Mouse (Mus musculus) hematopoietic stem cell, adult 5-6 weeks (primary cell): ENCODE measurements around the gene Mlph. TPM values are rescaled to one million over a fixed set of nuclear protein-coding genes. Genes with fewer than 3 reads are reported as not detected.
A peak's percentile ranks its signal among the peaks of the same experiment; 100 is the strongest.

ENCODE experiments used
- ATAC-seq, 2 experiments: fragments of 125-278 bp in 1 of 2; replicated peaks in 1 of 2; 2 replicates each; pipeline ENCODE4 v1.8.0; 2016 to 2017; ENCODE audit warnings: inconsistent platforms in 2 of 2, mild to moderate bottlenecking in 2 of 2, moderate number of reproducible peaks in 2 of 2, low read depth in 1 of 2, moderate TSS enrichment in 1 of 2; ENCODE audit not compliant: low FRiP score in 2 of 2, poor library complexity in 2 of 2, severe bottlenecking in 2 of 2, insufficient read depth in 1 of 2, low TSS enrichment in 1 of 2
- total RNA-seq: library from RNA; stranded (forward); fragments of 172-1452, 232-1000 nt; gene quantifications from 2 replicates; pipeline ENCODE4 v1.2.3, GENCODE M21; 2017

The Mlph gene
- total RNA-seq = 0.45 and 0.81 TPM in 2 replicates

DNA sequence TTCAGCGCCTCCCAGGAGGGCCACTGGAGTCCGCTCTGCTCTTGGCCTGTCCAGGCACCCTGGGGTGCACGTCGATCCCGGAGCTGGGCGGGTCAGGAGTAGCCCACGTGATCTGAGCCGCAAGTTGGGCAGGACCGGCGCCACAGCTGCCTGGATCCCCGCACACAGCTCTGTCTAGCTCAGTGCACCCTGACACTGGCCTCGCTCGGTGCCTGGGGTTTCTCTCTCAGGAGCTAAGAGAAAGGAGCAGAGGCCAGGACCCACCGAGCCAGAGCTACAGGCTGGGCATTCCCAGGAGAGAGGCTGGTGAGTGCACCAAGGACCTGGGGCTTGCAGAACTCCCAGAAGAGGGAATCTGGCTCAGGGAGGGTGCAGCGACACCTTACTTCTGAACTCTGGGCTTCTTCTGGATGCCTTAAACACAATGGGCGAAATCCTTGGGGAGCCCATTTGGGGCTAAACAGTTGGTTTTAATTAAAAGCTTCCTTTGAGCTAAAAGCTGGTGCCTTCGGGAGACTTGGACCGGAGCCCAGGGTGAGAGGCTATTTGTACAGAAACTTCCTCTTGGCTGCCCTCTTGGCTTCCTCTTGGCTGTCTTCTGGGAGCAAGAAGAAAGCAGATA, at the start of gene Mlph:
Mlph (plus strand) TSS at position 138 of the 622 bp plus-strand sequence.
- peak; percentile 48 to 74 for ATAC-seq

DNA sequence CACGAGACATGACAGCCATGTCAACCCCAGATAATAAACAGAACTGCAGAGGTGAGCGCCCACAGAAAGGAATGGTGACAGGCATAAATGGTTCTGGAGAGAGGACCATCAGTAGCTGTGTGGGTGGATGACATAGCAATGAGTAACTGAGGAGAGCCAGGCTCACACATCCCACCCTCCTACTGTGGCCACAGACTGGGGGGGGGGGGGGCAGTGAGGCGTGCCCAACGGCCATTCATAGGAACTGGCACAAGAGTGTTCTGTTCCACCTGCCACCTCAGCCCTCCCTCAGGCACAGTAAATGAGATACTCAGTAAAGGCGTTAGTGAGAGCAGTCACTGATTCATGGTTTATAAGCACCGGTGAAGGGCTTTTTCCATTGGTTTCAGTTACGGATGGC, 48.2 kb upstream of the Mlph start:
- no peak for ATAC-seq

DNA sequence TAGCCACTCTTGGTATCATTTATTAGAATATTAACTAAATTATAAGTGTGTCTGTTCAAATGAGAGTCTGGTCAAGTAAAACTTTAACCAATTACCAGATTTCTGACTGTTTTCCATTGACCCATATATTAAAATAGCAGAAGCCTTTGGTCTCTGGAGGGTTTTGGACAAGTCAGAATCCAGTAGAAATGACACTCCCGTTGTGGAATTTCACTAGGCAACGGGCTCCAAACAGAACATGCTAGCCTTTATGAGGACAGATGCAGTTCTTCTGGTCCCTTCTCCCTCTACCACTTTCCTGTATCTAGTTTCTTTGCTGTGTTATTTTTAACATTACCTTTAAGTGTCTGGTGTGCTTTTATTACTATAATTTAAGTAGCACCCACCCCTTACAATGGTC, 44.3 kb upstream of the Mlph start:
- no peak for ATAC-seq

DNA sequence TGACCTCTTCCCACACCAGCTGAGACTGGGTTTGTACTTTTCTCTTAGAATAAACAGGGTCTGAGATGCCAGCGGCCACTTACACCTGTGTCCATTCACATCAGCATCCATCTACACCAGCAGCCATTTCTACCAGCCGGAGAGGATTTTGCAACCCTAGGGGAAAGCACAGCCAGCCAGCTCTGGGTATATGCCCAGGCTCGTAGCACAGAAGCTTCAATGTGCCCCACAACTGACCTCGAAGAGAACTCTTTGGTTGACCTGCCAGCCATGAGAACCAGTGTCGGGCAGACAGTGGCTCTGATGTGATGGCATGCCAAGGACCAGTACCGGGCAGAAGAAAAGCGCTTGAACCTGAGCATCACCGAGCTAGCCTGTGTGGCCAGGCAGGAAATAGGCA, 39.5 kb upstream of the Mlph start:
- ATAC-seq = no peak

DNA sequence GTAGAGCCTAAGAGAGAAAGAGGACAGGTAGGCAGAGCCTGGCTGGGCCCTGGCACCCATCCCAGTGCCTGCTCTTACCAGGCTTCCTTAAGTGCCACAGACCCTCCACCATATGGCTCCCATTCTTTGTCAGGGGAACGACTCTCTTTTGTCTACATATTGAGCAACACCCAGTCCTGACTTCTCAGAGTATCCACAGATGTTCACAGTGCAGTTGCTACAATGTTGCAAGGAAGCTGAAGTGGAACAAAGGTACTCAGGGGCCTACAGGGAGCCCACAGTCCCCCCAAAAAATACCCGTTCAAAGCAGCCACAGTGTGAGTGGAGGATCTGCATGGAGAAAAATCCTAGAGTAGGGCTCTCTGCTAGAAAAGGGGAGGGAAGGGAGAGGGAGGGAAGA, 38.9 kb upstream of the Mlph start:
- ATAC-seq = no peak

DNA sequence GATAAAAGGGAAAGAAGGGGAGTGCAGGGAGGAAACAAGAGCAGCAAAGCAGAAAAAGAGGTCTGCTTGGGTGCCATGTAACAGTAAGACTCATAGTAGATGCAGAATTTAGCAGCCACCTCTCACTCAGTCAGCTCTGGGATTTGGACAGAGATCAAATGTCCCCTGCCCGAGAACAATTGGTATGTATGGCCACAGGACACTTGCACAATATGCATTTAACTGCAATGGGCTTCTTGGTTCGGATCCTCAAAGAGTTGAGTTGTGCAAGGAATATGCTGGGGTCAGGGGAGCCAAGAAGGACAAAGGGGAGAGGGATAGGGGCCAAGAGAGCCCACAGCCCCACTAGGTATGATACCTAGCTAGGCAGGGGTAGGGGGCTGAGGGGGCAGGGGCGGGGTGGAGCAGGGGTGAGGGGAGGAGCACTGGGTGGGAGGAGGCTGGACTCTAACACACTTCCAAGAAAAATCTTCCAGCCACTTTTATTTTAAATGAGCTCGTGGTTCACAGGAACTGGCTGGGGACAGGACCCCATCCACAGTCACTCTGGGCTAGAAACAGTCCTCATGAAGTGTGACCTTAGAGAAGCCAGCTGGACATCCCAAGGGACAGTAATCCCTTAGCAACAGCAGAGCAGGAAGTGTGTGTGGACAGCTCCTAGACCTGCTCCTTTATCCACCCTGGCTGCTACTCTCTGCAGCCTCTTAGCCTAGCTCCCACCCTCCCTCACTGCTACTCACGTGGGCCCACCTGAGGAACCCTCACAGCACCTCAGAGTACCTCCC, 38.2 kb upstream of the Mlph start:
- ATAC-seq = no peak

DNA sequence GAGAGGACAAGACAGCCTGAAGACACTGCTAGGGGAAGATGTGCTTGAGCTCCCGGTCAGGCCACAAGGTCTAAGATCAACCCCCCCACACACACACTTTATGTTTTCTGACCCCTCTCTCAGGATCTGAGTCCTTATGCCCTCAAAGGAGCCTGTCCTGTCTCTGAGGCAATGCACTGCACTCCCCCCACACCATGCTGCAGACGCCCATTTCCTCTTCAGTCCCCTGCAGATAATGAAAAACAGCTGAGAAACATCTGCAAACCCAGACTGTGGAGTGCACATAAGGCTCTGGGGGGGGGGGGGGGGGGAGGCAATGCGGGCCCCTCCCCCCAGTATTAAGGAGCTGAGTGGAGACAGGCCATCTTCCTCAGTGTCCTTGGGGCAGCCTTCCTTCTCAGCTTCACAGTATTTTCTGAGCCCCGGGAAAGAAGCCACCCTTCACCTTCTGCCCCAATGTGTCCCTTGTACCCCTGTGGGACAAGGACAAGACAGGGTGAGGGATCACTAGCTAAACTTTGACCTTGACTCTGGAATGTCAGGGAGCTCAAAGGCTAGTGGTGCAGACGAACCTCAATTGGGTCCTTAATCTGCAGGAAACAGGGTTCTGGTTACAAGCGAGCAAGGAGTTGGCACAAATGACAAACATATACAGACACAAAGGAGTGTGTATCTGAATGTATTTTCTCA, 29.0 kb upstream of the Mlph start:
- no peak for ATAC-seq

DNA sequence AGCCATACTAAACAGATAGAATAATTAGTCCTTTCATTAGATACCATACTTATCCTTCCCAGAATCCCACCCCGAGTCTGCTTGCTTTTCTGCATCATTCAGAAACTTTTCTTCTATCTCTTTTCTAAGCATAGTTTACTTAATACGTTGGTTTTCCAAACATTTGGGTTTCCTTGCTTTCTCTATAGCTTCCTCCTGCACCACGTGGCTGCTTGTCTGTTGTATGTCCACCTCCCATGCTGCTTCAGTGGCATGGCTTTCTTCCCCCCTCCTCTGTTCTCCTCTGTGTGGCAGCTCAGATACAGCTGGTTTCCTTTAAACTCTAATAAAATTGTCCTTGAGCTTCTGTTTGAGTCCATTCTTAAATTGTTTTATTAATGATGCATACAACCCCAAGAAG, 20.4 kb upstream of the Mlph start:
- no peak for ATAC-seq

DNA sequence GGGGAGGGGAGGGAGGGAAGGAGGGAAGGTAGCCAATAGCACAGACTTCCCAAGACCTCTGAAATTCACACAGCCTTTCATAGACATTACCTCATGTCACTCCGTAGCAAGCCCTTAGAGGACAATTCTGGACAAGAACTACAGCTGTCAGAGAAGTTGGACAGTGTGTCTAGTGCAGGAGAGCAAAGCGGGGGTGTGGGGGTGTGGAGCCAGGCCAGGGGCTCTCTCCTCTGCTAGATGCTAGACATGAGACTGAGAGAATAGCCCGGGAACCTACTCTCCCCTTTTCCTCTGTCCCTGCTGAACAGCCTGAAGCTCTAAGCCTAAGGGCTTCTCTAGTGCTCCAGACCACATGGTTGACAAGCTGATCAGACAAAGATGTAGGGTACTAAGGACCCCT, 19.9 kb upstream of the Mlph start:
- no peak for ATAC-seq

DNA sequence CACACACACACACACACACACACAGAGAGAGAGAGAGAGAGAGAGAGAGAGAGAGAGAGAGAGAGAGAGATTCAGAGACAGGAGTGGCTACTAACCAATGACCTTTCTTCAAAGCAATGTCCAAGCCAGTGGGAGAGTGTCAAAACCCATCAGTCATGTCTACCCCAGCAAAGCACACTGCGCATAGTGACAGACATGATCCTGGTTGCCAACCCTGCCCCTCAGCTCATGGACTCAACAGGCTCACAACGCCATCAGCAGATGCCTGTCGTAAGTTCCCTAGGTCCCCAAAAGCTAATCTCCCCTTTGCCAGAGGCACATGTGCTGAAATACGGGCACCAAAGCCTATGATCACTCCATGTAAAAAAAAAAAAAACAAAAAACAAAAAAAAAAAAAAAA, 18.6 kb upstream of the Mlph start:
- no peak for ATAC-seq

DNA sequence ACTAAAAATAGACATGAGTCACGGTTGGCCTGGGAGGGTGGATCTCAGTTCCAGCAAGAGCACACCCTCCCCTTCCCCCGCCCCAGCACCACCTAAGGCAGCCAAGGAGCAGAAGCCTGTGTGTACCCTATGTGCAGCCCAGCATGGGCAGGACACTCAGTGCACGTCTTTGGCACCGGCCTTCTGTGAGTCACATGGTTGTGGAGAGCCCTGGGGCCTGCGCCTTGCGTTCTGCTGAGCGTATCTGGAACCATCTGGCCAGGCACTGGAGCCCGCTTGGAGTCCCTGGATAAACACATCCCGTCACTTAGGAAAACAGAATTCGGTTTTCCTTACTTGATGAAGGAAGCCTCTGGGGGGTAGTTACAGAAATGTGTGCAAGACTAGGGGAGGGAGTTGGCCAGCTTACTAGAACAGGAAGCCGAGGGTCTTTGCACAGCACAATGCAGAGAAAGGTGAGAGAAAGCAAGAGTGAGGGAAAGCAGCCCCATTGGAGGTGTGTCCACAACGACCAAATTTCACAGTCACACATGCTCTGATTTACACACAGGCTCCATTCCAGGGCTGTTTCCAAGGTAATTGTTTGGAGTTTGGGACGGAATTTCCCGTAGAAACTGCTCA, 18.0 kb upstream of the Mlph start:
- no peak for ATAC-seq

DNA sequence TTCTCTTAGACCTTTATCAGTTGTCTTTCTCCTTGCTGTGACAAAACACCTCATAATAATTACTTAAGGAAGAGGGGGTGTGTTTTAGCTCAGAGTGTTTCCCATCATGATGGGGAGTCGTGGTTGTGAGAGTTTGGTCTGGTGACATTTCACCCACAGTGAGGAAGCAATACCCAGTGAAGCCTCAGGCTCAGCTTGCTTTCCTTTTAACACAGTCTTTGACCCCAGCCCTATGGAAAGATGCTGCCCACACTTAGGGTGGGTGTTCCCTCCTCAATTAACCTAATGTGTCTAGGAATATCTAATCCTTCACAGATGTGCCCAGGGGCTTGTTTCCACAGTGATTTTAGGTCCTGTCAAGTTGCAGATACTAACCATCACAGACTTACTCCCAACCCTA, 16.9 kb upstream of the Mlph start:
- ATAC-seq = no peak

DNA sequence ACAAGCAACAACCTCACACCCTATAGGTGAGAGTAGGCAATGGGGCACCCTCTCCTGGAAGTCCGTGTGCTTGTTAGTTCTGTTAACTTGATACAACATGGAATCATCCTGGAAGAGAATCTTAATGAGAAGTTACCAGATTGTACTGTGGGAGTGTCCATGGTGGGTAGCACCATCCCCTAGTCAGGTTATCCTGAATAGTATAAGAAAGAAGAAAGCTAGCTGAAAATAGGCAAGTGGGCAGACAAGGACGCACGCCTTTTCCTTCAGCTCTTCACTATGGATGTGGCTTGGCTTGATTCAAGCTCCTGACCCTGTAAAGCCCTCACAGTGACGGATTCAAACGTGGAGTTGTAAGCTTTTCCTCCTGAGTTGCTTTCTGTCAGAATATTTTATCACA, 15.1 kb upstream of the Mlph start:
- no peak for ATAC-seq

DNA sequence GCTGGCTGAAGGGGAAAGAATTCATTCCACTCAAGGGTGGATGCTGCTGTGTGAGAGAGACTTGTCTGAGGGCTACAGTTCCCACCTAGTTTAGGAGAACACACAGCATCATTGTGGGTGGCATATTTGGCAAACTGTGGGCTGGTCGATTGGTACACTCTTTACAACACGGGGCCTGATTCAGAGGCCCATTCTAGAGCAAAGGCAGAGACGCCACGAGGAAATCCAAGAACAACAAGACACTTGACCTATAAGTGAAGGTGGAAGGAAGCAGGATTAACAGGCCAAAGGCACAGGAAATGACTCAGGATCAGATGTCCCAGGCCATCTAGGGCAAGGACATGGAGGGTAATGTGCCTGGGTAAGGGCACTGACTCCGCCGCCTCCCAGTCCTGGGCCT, 14.5 kb upstream of the Mlph start:
- no peak for ATAC-seq

DNA sequence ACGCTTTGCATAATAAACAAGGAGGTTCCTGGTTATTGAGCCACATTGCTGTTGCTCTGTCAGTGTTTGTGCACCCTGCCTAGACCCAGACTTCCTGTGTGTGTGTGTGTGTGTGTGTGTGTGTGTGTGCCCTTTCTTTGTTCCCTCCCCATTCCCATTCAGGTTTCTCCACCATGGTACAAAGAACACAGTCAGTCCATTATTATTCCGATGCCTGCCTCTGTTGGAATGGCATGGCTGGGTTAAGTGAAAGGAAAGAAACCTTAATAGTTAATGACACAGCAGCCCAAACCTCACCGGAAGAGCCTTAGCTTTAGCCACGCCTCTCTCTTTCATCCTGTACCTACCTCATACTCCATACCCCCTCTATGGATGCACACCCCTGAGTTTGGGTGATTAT, 13.6 kb upstream of the Mlph start:
- ATAC-seq = no peak

DNA sequence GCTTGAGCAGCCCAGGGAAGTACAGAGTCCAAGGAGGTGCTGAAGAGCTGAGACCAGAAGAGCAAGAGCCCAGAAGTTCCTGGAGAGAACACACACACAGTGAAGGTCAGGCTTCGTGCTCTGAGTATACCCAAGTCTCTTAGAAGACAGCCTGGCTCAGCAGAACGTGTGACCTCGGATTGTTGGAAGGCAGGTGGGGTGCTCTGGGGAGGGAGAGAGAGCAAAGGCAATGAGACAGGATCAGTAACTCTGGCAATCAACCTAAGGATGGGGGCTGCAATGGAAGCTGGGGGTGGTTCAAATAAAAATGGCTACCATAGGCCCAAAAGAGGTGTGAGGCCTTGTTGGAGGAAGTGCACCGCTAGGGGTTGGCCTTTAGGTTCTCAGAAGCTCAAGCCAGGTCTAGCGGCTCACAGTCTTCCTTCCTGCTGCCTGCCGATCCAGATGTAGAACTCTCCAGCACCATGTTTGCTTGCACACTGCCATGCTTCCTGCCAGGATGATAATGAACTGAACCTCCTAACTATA, 13.1 kb upstream of the Mlph start:
- no peak for ATAC-seq

DNA sequence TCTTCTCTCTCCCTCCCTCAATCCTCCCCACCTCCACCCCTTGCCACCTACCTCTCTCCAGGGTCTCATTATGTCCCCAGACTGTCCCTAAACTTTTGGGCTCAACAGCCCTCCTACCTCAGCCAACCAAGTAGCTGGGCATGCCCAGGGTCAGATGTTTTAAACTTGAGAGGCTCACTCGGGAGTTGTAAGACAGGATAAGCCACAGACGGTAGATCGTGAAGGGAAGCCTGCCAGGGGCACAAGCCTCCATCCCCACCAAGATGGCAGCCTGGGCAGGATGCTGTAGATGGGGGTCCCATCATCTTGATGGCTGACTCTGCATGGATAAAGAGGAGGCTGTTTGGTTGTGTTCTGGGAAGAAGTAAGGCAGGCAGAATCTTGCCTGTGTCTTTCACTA, 12.1 kb upstream of the Mlph start:
- no peak for ATAC-seq
